Mouse (Mus musculus) left cerebral cortex, postnatal 36 days (tissue): Measurements from ENCODE around the gene Notch1. TPM values are rescaled to one million over a fixed set of nuclear protein-coding genes. Genes with fewer than 3 reads are reported as not detected.

Experiments used
- DNase-seq, 2 experiments: peaks; one replicate each; pipeline ENCODE4 v3.0.0; 2021 to 2022; ENCODE audit warnings: low spot score in 2 of 2, mixed read lengths in 1 of 2
- intact Hi-C: fragments of 180-260 bp; cut with DNase I; formaldehyde crosslinking; loops from one replicate; pipeline ENCODE4 v1.15.1; 2025
- total RNA-seq, 2 experiments: library from RNA; stranded (reverse); gene quantifications; 2 replicates each; pipeline ENCODE4 v1.2.3; 2021

Notch1 gene
- total RNA-seq, 2 experiments from 2014 or later = 24.5 to 28.5 TPM

- intact Hi-C loops = no loop called here
Observed at GRCm38 (mm10) chr2:26485710-26486109, 30.8 kb downstream of the Notch1 start.

GRCm38 (mm10) chr2:26485278-26485677 lies 31.2 kb downstream of the Notch1 start:
- no peak for DNase-seq
- intact Hi-C loops = no loop called here

More at GRCm38 (mm10) chr2:26485710-26486109, 30.8 kb downstream of the Notch1 start:
- no peak for DNase-seq

GRCm38 (mm10) chr2:26484169-26484568 lies 32.3 kb downstream of the Notch1 start:
- intact Hi-C loops = no loop called here
- DNase-seq = no peak

GRCm38 (mm10) chr2:26483230-26483869 lies 33.1 kb downstream of the Notch1 start:
- DNase-seq = no peak
- intact Hi-C loops = no loop called here

- no peak for DNase-seq
- intact Hi-C loops = no loop called here
Observed at GRCm38 (mm10) chr2:26482824-26483223, 33.6 kb downstream of the Notch1 start.

- intact Hi-C loops = no loop called here
- DNase-seq = no peak
Observed at GRCm38 (mm10) chr2:26481724-26482495, 34.6 kb downstream of the Notch1 start.

- DNase-seq = no peak
- intact Hi-C loops = no loop called here
Observed at GRCm38 (mm10) chr2:26480911-26481310, 35.6 kb downstream of the Notch1 start.

- intact Hi-C loops = no loop called here
- DNase-seq = no peak
Observed at GRCm38 (mm10) chr2:26478685-26479205, 37.7 kb downstream of the Notch1 start.

- intact Hi-C loops = no loop called here
- DNase-seq = no peak
Observed at GRCm38 (mm10) chr2:26477911-26478310, 38.6 kb downstream of the Notch1 start.

- intact Hi-C loops = no loop called here
- no peak for DNase-seq
Observed at GRCm38 (mm10) chr2:26475505-26476430, 40.7 kb downstream of the Notch1 start.

GRCm38 (mm10) chr2:26474789-26475504 lies 41.5 kb downstream of the Notch1 start:
- intact Hi-C loops = no loop called here
- DNase-seq = no peak

- intact Hi-C loops = no loop called here
- no peak for DNase-seq
Observed at GRCm38 (mm10) chr2:26472312-26473090, 44.0 kb downstream of the Notch1 start.

GRCm38 (mm10) chr2:26471652-26472285 lies 44.7 kb downstream of the Notch1 start:
- no peak for DNase-seq
- intact Hi-C loops = no loop called here

- intact Hi-C loops = no loop called here
- DNase-seq = no peak
Observed at GRCm38 (mm10) chr2:26470967-26471366, 45.5 kb downstream of the Notch1 start.

- DNase-seq = no peak
- intact Hi-C loops = no loop called here
Observed at GRCm38 (mm10) chr2:26468376-26468775, 48.1 kb downstream of the Notch1 start.

- no peak for DNase-seq
- intact Hi-C loops = no loop called here
Observed at GRCm38 (mm10) chr2:26463412-26463811, 53.1 kb downstream of the Notch1 start.

- DNase-seq = no peak
- intact Hi-C loops = no loop called here
Observed at GRCm38 (mm10) chr2:26462980-26463379, 53.5 kb downstream of the Notch1 start.

GRCm38 (mm10) chr2:26461667-26462066 lies 54.8 kb downstream of the Notch1 start:
- no peak for DNase-seq
- intact Hi-C loops = no loop called here
